Mouse (Mus musculus): ENCODE measurements at regions not wholly inside any gene's neighbourhood (a gene's known extent, or its start where the extent isn't known, plus 50 kb on each side); places are given as distances from the start of the nearest gene placed in this dataset.

DNA sequence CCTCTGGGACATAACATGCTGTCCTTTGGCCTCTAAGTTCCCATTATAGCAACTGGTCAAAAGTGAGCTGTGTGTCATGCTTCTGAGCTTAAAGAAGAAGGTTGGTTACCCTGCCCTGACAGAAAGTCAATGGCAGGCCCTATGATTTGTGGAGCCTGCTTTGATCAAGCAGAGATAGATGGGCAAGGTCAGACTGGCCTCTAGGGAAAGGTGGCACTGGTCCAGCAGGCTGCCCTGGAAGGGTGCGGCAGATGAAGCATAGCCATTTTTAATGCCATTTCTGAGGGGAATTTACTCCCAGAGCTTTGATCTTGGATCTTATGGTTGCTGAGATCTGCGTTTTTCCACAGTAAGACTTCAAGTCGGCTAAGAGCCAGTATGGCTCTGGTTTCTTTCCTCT is 293.2 kb upstream of the Rack1 start:
- TF ChIP-seq POLR2A (IDR thresholded peaks at IDR 0.05; ENCODE audit: borderline replicate concordance, insufficient read depth, low read length) (no peak), CTCF (IDR thresholded peaks at IDR 0.05; ENCODE audit: borderline replicate concordance, insufficient read depth, low read depth, low read length) (no peak)
